Mouse (Mus musculus) liver, embryonic 11.5 days (tissue): ENCODE measurements around the gene Higd1c. TPM values are rescaled to one million over a fixed set of nuclear protein-coding genes. Genes with fewer than 3 reads are reported as not detected.

Source experiments
- ATAC-seq: fragments of 200-750 bp; cut with Nextera tagmentation; replicated peaks from 2 replicates; pipeline ENCODE4 v1.8.0; 2017; ENCODE audit warnings: moderate number of reproducible peaks, mild to moderate bottlenecking, moderate TSS enrichment, moderate library complexity; ENCODE audit not compliant: low FRiP score
- DNase-seq: peaks from one replicate; pipeline ENCODE4 v3.0.0-alpha.2; 2017; ENCODE audit warnings: low spot score
- H3K27ac ChIP-seq: fragments of 300-500 bp; sonication (generic); 2 replicates; pipeline ENCODE4 v1.5.1; 2014; ENCODE audit warnings: mild to moderate bottlenecking, low read depth, low read length, control low read depth
- H3K27me3 ChIP-seq: fragments of 300-500 bp; sonication (generic); replicated peaks from 2 replicates; pipeline ENCODE4 v1.6.1; 2014; ENCODE audit warnings: low read length, mixed read lengths; ENCODE audit not compliant: control insufficient read depth, insufficient read depth
- H3K36me3 ChIP-seq: fragments of 300-500 bp; sonication (generic); 2 replicates; pipeline ENCODE4 v1.6.1; 2014; ENCODE audit warnings: mild to moderate bottlenecking, low read length, moderate library complexity, mixed read lengths; ENCODE audit not compliant: control insufficient read depth, insufficient read depth
- H3K4me1 ChIP-seq: fragments of 300-500 bp; sonication (generic); replicated peaks from 2 replicates; pipeline ENCODE4 v1.6.1; 2014; ENCODE audit warnings: low read length, mixed read lengths; ENCODE audit not compliant: control insufficient read depth, insufficient read depth
- H3K4me2 ChIP-seq: fragments of 300-500 bp; sonication (generic); 2 replicates; pipeline ENCODE4 v1.6.1; 2014; ENCODE audit warnings: mild to moderate bottlenecking, control low read depth, moderate library complexity
- H3K4me3 ChIP-seq: fragments of 300-500 bp; sonication (generic); 2 replicates; pipeline ENCODE4 v1.5.1; 2014; ENCODE audit warnings: low read depth, low read length, control low read depth
- H3K9ac ChIP-seq: fragments of 300-500 bp; sonication (generic); 2 replicates; pipeline ENCODE4 v1.6.1; 2014; ENCODE audit warnings: low read depth, low read length, control low read depth
- H3K9me3 ChIP-seq: fragments of 300-500 bp; sonication (generic); 2 replicates; pipeline ENCODE4 v1.6.1; 2016; ENCODE audit warnings: low read length, inconsistent platforms, mixed read lengths; ENCODE audit not compliant: control insufficient read depth
- WGBS: fragments of 180-500 bp; shearing (Covaris S2); extraction: QIAGEN DNeasy Blood & Tissue Kit; methylation state at CpG from one replicate; pipeline ENCODE4 v1.1.7; 2014; 5-methylcytosine and 5-hydroxymethylcytosine counted together
- polyA plus RNA-seq: library from polyadenylated mRNA; unstranded; fragments of >200 nt; fragmentation: Nextera tagmentation; extraction: Ambion mirVana; gene quantifications from 2 replicates; pipeline ENCODE4 v1.2.1, GENCODE M21; 2014

The Higd1c gene
- polyA plus RNA-seq, 1 experiment from 2014 or later: not detected

GRCm38 (mm10) chr15:100410918-100411672 lies 46.8 kb downstream of the Higd1c start:
- peaks cover 13% of the 10 kb centered on the region for H3K36me3 ChIP-seq
- WGBS: 51% methylated on average over 14 of the region's 14 CpGs
- ATAC-seq: peak; percentile 76
- H3K4me1 ChIP-seq: peaks cover 28% of the 10 kb centered on the region
- no peak for DNase-seq
- H3K27me3 ChIP-seq: no peaks in the 10 kb centered on the region
- H3K4me2 ChIP-seq: peak overlapping the region; percentile 46
- H3K27ac ChIP-seq: peak overlapping the region; percentile 39; the same call in 1 of the 2 replicates
- no peak overlapping the region for H3K4me3 ChIP-seq
- H3K9ac ChIP-seq: no peak overlapping the region
- no peaks in the 10 kb centered on the region for H3K9me3 ChIP-seq

GRCm38 (mm10) chr15:100411731-100412130 lies 47.4 kb downstream of the Higd1c start:
- no peak overlapping the region for H3K9ac ChIP-seq
- 80% methylated on average over 5 of the region's 5 CpGs for WGBS
- H3K4me1 ChIP-seq: peaks cover 32% of the 10 kb centered on the region
- ATAC-seq: no peak
- no peaks in the 10 kb centered on the region for H3K27me3 ChIP-seq
- no peak overlapping the region for H3K27ac ChIP-seq
- peaks cover 13% of the 10 kb centered on the region for H3K36me3 ChIP-seq
- no peak overlapping the region for H3K4me3 ChIP-seq
- no peak for DNase-seq
- no peaks in the 10 kb centered on the region for H3K9me3 ChIP-seq
- H3K4me2 ChIP-seq: no peak overlapping the region

- H3K27me3 ChIP-seq: no peaks in the 10 kb centered on the region
- no peak overlapping the region for H3K4me2 ChIP-seq
- no peak overlapping the region for H3K4me3 ChIP-seq
- peaks cover 13% of the 10 kb centered on the region for H3K36me3 ChIP-seq
- H3K9me3 ChIP-seq: no peaks in the 10 kb centered on the region
- DNase-seq (no peak), ATAC-seq (no peak)
- H3K4me1 ChIP-seq: peaks cover 46% of the 10 kb centered on the region
- 62% methylated on average over 4 of the region's 5 CpGs for WGBS
- H3K27ac ChIP-seq: no peak overlapping the region
- H3K9ac ChIP-seq: no peak overlapping the region
Measured at GRCm38 (mm10) chr15:100413306-100413705, 49.0 kb downstream of the Higd1c start.

- 58% methylated on average over 4 of the region's 4 CpGs for WGBS
- H3K4me1 ChIP-seq: peaks cover 53% of the 10 kb centered on the region
- ATAC-seq: no peak
Measured at GRCm38 (mm10) chr15:100414011-100414410, 49.7 kb downstream of the Higd1c start.

GRCm38 (mm10) chr15:100414942-100415341 lies 50.6 kb downstream of the Higd1c start:
- H3K4me2 ChIP-seq: no peak overlapping the region
- ATAC-seq (no peak), DNase-seq (no peak)
- H3K36me3 ChIP-seq: peaks cover 2% of the 10 kb centered on the region; the same call in 1 of the 2 replicates
- H3K4me1 ChIP-seq: peaks cover 61% of the 10 kb centered on the region
- no peak overlapping the region for H3K27ac ChIP-seq
- H3K27me3 ChIP-seq: no peaks in the 10 kb centered on the region
- H3K4me3 ChIP-seq: no peak overlapping the region
- WGBS: 92% methylated on average over 13 of the region's 13 CpGs
- no peaks in the 10 kb centered on the region for H3K9me3 ChIP-seq
- H3K9ac ChIP-seq: no peak overlapping the region

More at GRCm38 (mm10) chr15:100414011-100414410, 49.7 kb downstream of the Higd1c start:
- no peaks in the 10 kb centered on the region for H3K27me3 ChIP-seq
- H3K4me2 ChIP-seq: no peak overlapping the region
- no peak overlapping the region for H3K4me3 ChIP-seq
- no peaks in the 10 kb centered on the region for H3K9me3 ChIP-seq
- no peak overlapping the region for H3K9ac ChIP-seq
- no peak overlapping the region for H3K27ac ChIP-seq
- no peak for DNase-seq
- H3K36me3 ChIP-seq: peaks cover 9% of the 10 kb centered on the region

GRCm38 (mm10) chr15:100415684-100416083 lies 51.3 kb downstream of the Higd1c start:
- Histone ChIP-seq H3K27ac (no peak overlapping the region), H3K27me3 (no peaks in the 10 kb centered on the region), H3K36me3 (no peaks in the 10 kb centered on the region), H3K9ac (no peak overlapping the region), H3K4me2 (no peak overlapping the region), H3K4me3 (no peak overlapping the region), H3K9me3 (no peaks in the 10 kb centered on the region), H3K4me1 (peaks cover 66% of the 10 kb centered on the region)
- no peak for DNase-seq
- WGBS: 89% methylated on average over 8 of the region's 8 CpGs
- no peak for ATAC-seq

GRCm38 (mm10) chr15:100417854-100418450 lies 53.6 kb downstream of the Higd1c start:
- 76% methylated on average over 9 of the region's 9 CpGs for WGBS
- Histone ChIP-seq H3K4me1 (peaks cover 69% of the 10 kb centered on the region), H3K9ac (peak overlapping the region; percentile 51), H3K4me2 (peak overlapping the region; percentile 100), H3K4me3 (no peak overlapping the region), H3K27ac (peak overlapping the region; percentile 46; the same call in 1 of the 2 replicates), H3K9me3 (no peaks in the 10 kb centered on the region), H3K27me3 (no peaks in the 10 kb centered on the region), H3K36me3 (no peaks in the 10 kb centered on the region)
- no peak for DNase-seq
- ATAC-seq: no peak

- H3K9ac ChIP-seq: peak overlapping the region; percentile 59
- WGBS: 58% methylated on average over 8 of the region's 8 CpGs
- ATAC-seq: peak; percentile 0; the same call in 1 of the 2 replicates
- H3K9me3 ChIP-seq: no peaks in the 10 kb centered on the region
- no peaks in the 10 kb centered on the region for H3K36me3 ChIP-seq
- H3K27me3 ChIP-seq: peaks cover under 1% of the 10 kb centered on the region; the same call in 1 of the 2 replicates
- peak overlapping the region; percentile 100 for H3K4me2 ChIP-seq
- peak overlapping the region; percentile 100 for H3K4me3 ChIP-seq
- H3K4me1 ChIP-seq: peaks cover 69% of the 10 kb centered on the region
- H3K27ac ChIP-seq: peak overlapping the region; percentile 99
- no peak for DNase-seq
Measured at GRCm38 (mm10) chr15:100419311-100419710, 55.0 kb downstream of the Higd1c start.
